Mouse (Mus musculus) cerebellum, adult 9-10 months (tissue): ENCODE measurements at regions not wholly inside any gene's neighbourhood (a gene's known extent, or its start where the extent isn't known, plus 50 kb on each side); places are given as distances from the start of the nearest gene placed in this dataset.

ENCODE experiments used
- DNase-seq: peaks from one replicate; pipeline ENCODE4 v3.0.0; 2022

- DNase-seq, result no peak
Observed at GRCm38 (mm10) chr7:96108768-96109167, 62.3 kb upstream of the Tenm4 start.

- DNase-seq, result no peak
Observed at GRCm38 (mm10) chr7:96120142-96120541, 50.9 kb upstream of the Tenm4 start.
